Mouse (Mus musculus) hindbrain, postnatal 0 days (tissue): Measurements from ENCODE around the gene Pip5k1b. TPM values are rescaled to one million over a fixed set of nuclear protein-coding genes. Genes with fewer than 3 reads are reported as not detected.

ENCODE experiments used
- ATAC-seq: fragments of 200-750 bp; cut with Nextera tagmentation; 2 replicates; pipeline ENCODE4 v1.8.0; 2017; ENCODE audit warnings: mild to moderate bottlenecking, moderate TSS enrichment, moderate library complexity
- DNase-seq: peaks from one replicate; pipeline ENCODE4 v3.0.0-alpha.2; 2015; ENCODE audit warnings: low spot score
- H3K27ac ChIP-seq: fragments of 300-500 bp; sonication (generic); 2 replicates; pipeline ENCODE4 v1.5.1; 2014; ENCODE audit warnings: mild to moderate bottlenecking
- H3K27me3 ChIP-seq: fragments of 300-500 bp; sonication (generic); 2 replicates; pipeline ENCODE4 v1.6.1; 2014; ENCODE audit warnings: low read length, mixed read lengths; ENCODE audit not compliant: insufficient read depth
- H3K36me3 ChIP-seq: fragments of 300-500 bp; sonication (generic); 2 replicates; pipeline ENCODE4 v1.6.1; 2014; ENCODE audit warnings: low read length, mixed read lengths; ENCODE audit not compliant: insufficient read depth
- H3K4me1 ChIP-seq: fragments of 300-500 bp; sonication (generic); 2 replicates; pipeline ENCODE4 v1.6.1; 2014; ENCODE audit warnings: antibody characterized with exemption, low read length, mixed read lengths; ENCODE audit not compliant: insufficient read depth
- H3K4me2 ChIP-seq: fragments of 300-500 bp; sonication (generic); 2 replicates; pipeline ENCODE4 v1.6.1; 2014; ENCODE audit warnings: low read depth, mild to moderate bottlenecking, low read length, moderate library complexity, mixed read lengths
- H3K4me3 ChIP-seq: fragments of 300-500 bp; sonication (generic); 2 replicates; pipeline ENCODE4 v1.5.1; 2014; ENCODE audit warnings: low read length
- H3K9ac ChIP-seq: fragments of 300-500 bp; sonication (generic); replicated peaks from 2 replicates; pipeline ENCODE4 v1.6.1; 2014; ENCODE audit warnings: mild to moderate bottlenecking, low read length, moderate library complexity, mixed read lengths
- H3K9me3 ChIP-seq: fragments of 300-500 bp; sonication (generic); 2 replicates; pipeline ENCODE4 v1.6.1; 2016; ENCODE audit warnings: low read length, mixed read lengths
- CTCF ChIP-seq: IDR thresholded peaks from 2 replicates; pipeline ENCODE4 v1.5.1; 2016; ENCODE audit warnings: antibody characterized with exemption, control low read depth, low read depth
- WGBS: fragments of 180-500 bp; shearing (Covaris S2); extraction: QIAGEN DNeasy Blood & Tissue Kit; methylation state at CpG from one replicate; pipeline ENCODE4 v1.1.7; 2014; 5-methylcytosine and 5-hydroxymethylcytosine counted together
- polyA plus RNA-seq: library from polyadenylated mRNA; unstranded; fragments of >200 nt; fragmentation: Nextera tagmentation; extraction: Ambion mirVana; gene quantifications from 2 replicates; pipeline ENCODE4 v1.2.1, GENCODE M21; 2015
- total RNA-seq: library from RNA; depleted of rRNA; stranded (reverse); fragments of >200 nt; gene quantifications from 2 replicates; pipeline ENCODE4 v1.2.3, GENCODE M21; 2014

The Pip5k1b gene
- total and polyA plus RNA-seq, 2 experiments from 2014 or later: 2.0 to 2.2 TPM

GRCm38 (mm10) chr19:24456591-24457231 is 99.0 kb downstream of the Pip5k1b start:
- WGBS: 72% methylated on average over 6 of the region's 6 CpGs
- no peak for TF ChIP-seq CTCF

GRCm38 (mm10) chr19:24455249-24455960 is 100.3 kb downstream of the Pip5k1b start:
- no peak overlapping the region for H3K4me3 ChIP-seq
- no peak for ATAC-seq
- H3K4me2 ChIP-seq: no peak overlapping the region
- H3K4me1 ChIP-seq: no peaks in the 10 kb centered on the region
- TF ChIP-seq CTCF: no peak
- H3K27me3 ChIP-seq: no peaks in the 10 kb centered on the region
- no peak overlapping the region for H3K9ac ChIP-seq
- no peak overlapping the region for H3K27ac ChIP-seq
- WGBS: 73% methylated on average over 6 of the region's 6 CpGs
- no peaks in the 10 kb centered on the region for H3K9me3 ChIP-seq
- no peak for DNase-seq
- H3K36me3 ChIP-seq: no peaks in the 10 kb centered on the region

More at GRCm38 (mm10) chr19:24456591-24457231, 99.0 kb downstream of the Pip5k1b start:
- H3K4me3 ChIP-seq: no peak overlapping the region
- no peak overlapping the region for H3K27ac ChIP-seq
- no peaks in the 10 kb centered on the region for H3K27me3 ChIP-seq
- H3K9me3 ChIP-seq: no peaks in the 10 kb centered on the region
- no peaks in the 10 kb centered on the region for H3K4me1 ChIP-seq
- no peaks in the 10 kb centered on the region for H3K36me3 ChIP-seq
- no peak overlapping the region for H3K9ac ChIP-seq
- peak; percentile 52; the same call in 1 of the 2 replicates for ATAC-seq
- peak; percentile 35 for DNase-seq
- H3K4me2 ChIP-seq: no peak overlapping the region

- no peaks in the 10 kb centered on the region for H3K4me1 ChIP-seq
- 91% methylated on average over 2 of the region's 2 CpGs for WGBS
Measured at GRCm38 (mm10) chr19:24454451-24454850, 101.2 kb downstream of the Pip5k1b start.

GRCm38 (mm10) chr19:24453379-24453778 is 102.3 kb downstream of the Pip5k1b start:
- peak; percentile 66 for DNase-seq
- H3K9ac ChIP-seq: no peak overlapping the region; the same call in 1 of the 2 replicates
- H3K9me3 ChIP-seq: no peaks in the 10 kb centered on the region
- WGBS: 23% methylated on average over 13 of the region's 13 CpGs
- TF ChIP-seq CTCF: no peak
- ATAC-seq: peak; percentile 72
- peak overlapping the region; percentile 32; the same call in 1 of the 2 replicates for H3K27ac ChIP-seq
- peak overlapping the region; percentile 13; the same call in 1 of the 2 replicates for H3K4me3 ChIP-seq
- H3K27me3 ChIP-seq: no peaks in the 10 kb centered on the region
- H3K4me1 ChIP-seq: no peaks in the 10 kb centered on the region
- peak overlapping the region; percentile 45 for H3K4me2 ChIP-seq
- no peaks in the 10 kb centered on the region for H3K36me3 ChIP-seq

More at GRCm38 (mm10) chr19:24454451-24454850, 101.2 kb downstream of the Pip5k1b start:
- no peak overlapping the region for H3K9ac ChIP-seq
- no peaks in the 10 kb centered on the region for H3K36me3 ChIP-seq
- no peak overlapping the region for H3K4me3 ChIP-seq
- TF ChIP-seq CTCF: no peak
- ATAC-seq: no peak
- no peaks in the 10 kb centered on the region for H3K27me3 ChIP-seq
- no peak overlapping the region for H3K4me2 ChIP-seq
- no peak for DNase-seq
- H3K27ac ChIP-seq: no peak overlapping the region
- no peaks in the 10 kb centered on the region for H3K9me3 ChIP-seq

- H3K36me3 ChIP-seq: no peaks in the 10 kb centered on the region
- H3K27me3 ChIP-seq: no peaks in the 10 kb centered on the region
- H3K27ac ChIP-seq: peak overlapping the region; percentile 49; the same call in 1 of the 2 replicates
- peak; percentile 38 for DNase-seq
- 26% methylated on average over 3 of the region's 3 CpGs for WGBS
- H3K4me3 ChIP-seq: no peak overlapping the region
- no peak overlapping the region for H3K9ac ChIP-seq
- no peaks in the 10 kb centered on the region for H3K9me3 ChIP-seq
- H3K4me2 ChIP-seq: no peak overlapping the region
- ATAC-seq: peak; percentile 80
- TF ChIP-seq CTCF: peak; percentile 27; the same call in 1 of the 2 replicates
- no peaks in the 10 kb centered on the region for H3K4me1 ChIP-seq
Measured at GRCm38 (mm10) chr19:24452441-24452898, 103.2 kb downstream of the Pip5k1b start.

- no peaks in the 10 kb centered on the region for H3K4me1 ChIP-seq
- H3K9ac ChIP-seq: no peak overlapping the region
- no peak for ATAC-seq
- DNase-seq: no peak
- H3K9me3 ChIP-seq: no peaks in the 10 kb centered on the region
- WGBS: 85% methylated on average over 3 of the region's 3 CpGs
- TF ChIP-seq CTCF: 0 out of 2 replicates have a peak, but pooled peaks have one; percentile 7
- H3K36me3 ChIP-seq: no peaks in the 10 kb centered on the region
- no peak overlapping the region for H3K4me3 ChIP-seq
- no peak overlapping the region for H3K27ac ChIP-seq
- no peak overlapping the region for H3K4me2 ChIP-seq
- no peaks in the 10 kb centered on the region for H3K27me3 ChIP-seq
Measured at GRCm38 (mm10) chr19:24451626-24452025, 104.0 kb downstream of the Pip5k1b start.
